Mouse (Mus musculus) heart, adult 18-20 months (tissue): ENCODE results near the gene Erc2. TPM values are rescaled to one million over a fixed set of nuclear protein-coding genes. Genes with fewer than 3 reads are reported as not detected.
A peak's percentile ranks its signal among the peaks of the same experiment; 100 is the strongest.

Experiments
- DNase-seq, 2 experiments: peaks; one replicate each; pipeline ENCODE4 v3.0.0; 2021 to 2022; ENCODE audit warnings: mixed read lengths in 1 of 2
- total RNA-seq, 2 experiments: library from RNA; stranded (reverse); gene quantifications; 2 replicates each; pipeline ENCODE4 v1.2.3; 2021

Gene Erc2
- total RNA-seq, 2 experiments from 2014 or later = 0.99 to 1.5 TPM

- peak; percentile 42 to 47 for DNase-seq
Observed at GRCm38 (mm10) chr14:27946211-27946610, 324.0 kb downstream of the Erc2 start.

- no peak for DNase-seq
Observed at GRCm38 (mm10) chr14:27948391-27948790, 326.2 kb downstream of the Erc2 start.

GRCm38 (mm10) chr14:27953814-27954213 lies 331.6 kb downstream of the Erc2 start:
- DNase-seq = no peak

- peak; percentile 14 to 29 for DNase-seq
Observed at GRCm38 (mm10) chr14:27956801-27957200, 334.6 kb downstream of the Erc2 start.

- DNase-seq = no peak
Observed at GRCm38 (mm10) chr14:27973701-27974100, 351.5 kb downstream of the Erc2 start.

- no peak for DNase-seq
Observed at GRCm38 (mm10) chr14:27975661-27976060, 353.4 kb downstream of the Erc2 start.

- DNase-seq = no peak
Observed at GRCm38 (mm10) chr14:27984758-27985157, 362.5 kb downstream of the Erc2 start.

- no peak for DNase-seq
Observed at GRCm38 (mm10) chr14:27985201-27985600, 363.0 kb downstream of the Erc2 start.

GRCm38 (mm10) chr14:27987422-27987821 lies 365.2 kb downstream of the Erc2 start:
- DNase-seq = no peak

GRCm38 (mm10) chr14:27998551-27998950 lies 376.3 kb downstream of the Erc2 start:
- no peak for DNase-seq

GRCm38 (mm10) chr14:28004023-28004422 lies 381.8 kb downstream of the Erc2 start:
- DNase-seq = no peak

GRCm38 (mm10) chr14:28010536-28011280 lies 388.5 kb downstream of the Erc2 start:
- peak; percentile 63 to 65 for DNase-seq

- DNase-seq = no peak
Observed at GRCm38 (mm10) chr14:28023199-28023598, 401.0 kb downstream of the Erc2 start.

GRCm38 (mm10) chr14:28030870-28031269 lies 408.6 kb downstream of the Erc2 start:
- no peak for DNase-seq

GRCm38 (mm10) chr14:28035013-28035412 lies 412.8 kb downstream of the Erc2 start:
- no peak for DNase-seq

- DNase-seq = peak in 1 of 2 experiments; percentile 4
Observed at GRCm38 (mm10) chr14:28043095-28043494, 420.9 kb downstream of the Erc2 start.

GRCm38 (mm10) chr14:28051646-28052045 lies 429.4 kb downstream of the Erc2 start:
- no peak for DNase-seq

GRCm38 (mm10) chr14:28057159-28057884 lies 435.1 kb downstream of the Erc2 start:
- DNase-seq = no peak

GRCm38 (mm10) chr14:28057885-28058860 lies 435.9 kb downstream of the Erc2 start:
- peak; percentile 6 to 12 for DNase-seq

- DNase-seq = no peak
Observed at GRCm38 (mm10) chr14:28060891-28061290, 438.7 kb downstream of the Erc2 start.

GRCm38 (mm10) chr14:28061649-28062375 lies 439.6 kb downstream of the Erc2 start:
- DNase-seq = no peak

GRCm38 (mm10) chr14:28068021-28068420 lies 445.8 kb downstream of the Erc2 start:
- DNase-seq = no peak
